Mouse (Mus musculus) limb, embryonic 11.5 days (tissue): Measurements from ENCODE around the gene Sigmar1. TPM values are rescaled to one million over a fixed set of nuclear protein-coding genes. Genes with fewer than 3 reads are reported as not detected.
A peak's percentile ranks its signal among the peaks of the same experiment; 100 is the strongest.
"Not testable (repeated sequence)": the region's sequence is repeated elsewhere in the genome, so short reads cannot be mapped to it uniquely, and the experiment has no call there.

Experiments
- ATAC-seq: fragments of 200-750 bp; cut with Nextera tagmentation; 2 replicates; pipeline ENCODE4 v1.8.0; 2017; ENCODE audit warnings: low read depth; ENCODE audit not compliant: insufficient number of reproducible peaks, low FRiP score, low TSS enrichment
- DNase-seq: peaks from one replicate; pipeline ENCODE4 v3.0.0-alpha.2; 2015; ENCODE audit warnings: low spot score
- H3K27ac ChIP-seq: fragments of 300-500 bp; sonication (generic); replicated peaks from 2 replicates; pipeline ENCODE4 v1.5.1; 2014; ENCODE audit warnings: low read depth, mild to moderate bottlenecking, low read length
- H3K27me3 ChIP-seq: fragments of 300-500 bp; sonication (generic); 2 replicates; pipeline ENCODE4 v1.6.1; 2014; ENCODE audit warnings: mild to moderate bottlenecking, low read length, mixed read lengths; ENCODE audit not compliant: control insufficient read depth, insufficient read depth
- H3K36me3 ChIP-seq: fragments of 300-500 bp; sonication (generic); 2 replicates; pipeline ENCODE4 v1.6.1; 2014; ENCODE audit warnings: mild to moderate bottlenecking, low read length, moderate library complexity, mixed read lengths; ENCODE audit not compliant: control insufficient read depth, insufficient read depth
- H3K4me1 ChIP-seq: fragments of 300-500 bp; sonication (generic); 2 replicates; pipeline ENCODE4 v1.6.1; 2014; ENCODE audit warnings: low read length, mixed read lengths; ENCODE audit not compliant: control insufficient read depth, insufficient read depth
- H3K4me2 ChIP-seq: fragments of 300-500 bp; sonication (generic); 2 replicates; pipeline ENCODE4 v1.6.1; 2014; ENCODE audit warnings: low read depth, mild to moderate bottlenecking, moderate library complexity; ENCODE audit not compliant: severe bottlenecking
- H3K4me3 ChIP-seq: fragments of 300-500 bp; sonication (generic); 2 replicates; pipeline ENCODE4 v1.5.1; 2014; ENCODE audit warnings: low read depth, low read length
- H3K9ac ChIP-seq: fragments of 300-500 bp; sonication (generic); 2 replicates; pipeline ENCODE4 v1.6.1; 2014; ENCODE audit warnings: mild to moderate bottlenecking, low read length
- H3K9me3 ChIP-seq: fragments of 300-500 bp; sonication (generic); 2 replicates; pipeline ENCODE4 v1.6.1; 2016; ENCODE audit warnings: low read length; ENCODE audit not compliant: control insufficient read depth
- WGBS: fragments of 180-500 bp; shearing (Covaris S2); extraction: QIAGEN DNeasy Blood & Tissue Kit; methylation state at CpG from one replicate; pipeline ENCODE4 v1.1.7; 2014; 5-methylcytosine and 5-hydroxymethylcytosine counted together
- polyA plus RNA-seq: library from polyadenylated mRNA; unstranded; fragments of >200 nt; fragmentation: Nextera tagmentation; extraction: Ambion mirVana; gene quantifications from 2 replicates; pipeline ENCODE4 v1.2.1, GENCODE M21; 2014

Sigmar1 gene
- polyA plus RNA-seq, result 73.5 and 83.4 TPM in 2 replicates

GRCm38 (mm10) chr4:41755338-41756305, at the start of gene Sigmar1:
Gene Sigmar1 (minus strand): TSS chr4:41756157.
- Histone ChIP-seq H3K4me3 (peak within 1 kb of the TSS; percentile 65), H3K27me3 (no peaks in the 10 kb centered on the region), H3K4me1 (peaks cover 14% of the 10 kb centered on the region), H3K36me3 (peaks cover 2% of the 10 kb centered on the region; the same call in 1 of the 2 replicates), H3K4me2 (peak within 1 kb of the TSS; percentile 93), H3K9ac (peak within 1 kb of the TSS; percentile 58), H3K9me3 (no peaks in the 10 kb centered on the region), H3K27ac (peak within 1 kb of the TSS; percentile 52)
- peak; percentile 83 for ATAC-seq
- peak; percentile 90 for DNase-seq
- WGBS, result under 1% methylated on average over 57 of the region's 57 CpGs

- not testable (repeated sequence) for ATAC-seq, H3K9me3 ChIP-seq, H3K36me3 ChIP-seq, H3K27me3 ChIP-seq, H3K9ac ChIP-seq, H3K27ac ChIP-seq, H3K4me3 ChIP-seq, DNase-seq, H3K4me2 ChIP-seq, H3K4me1 ChIP-seq
- 42% methylated on average over 3 of the region's 3 CpGs for WGBS
Observed at GRCm38 (mm10) chr4:41783197-41783596, 27.2 kb upstream of the Sigmar1 start.

GRCm38 (mm10) chr4:41782711-41783110, 26.8 kb upstream of the Sigmar1 start:
- H3K27ac ChIP-seq, H3K27me3 ChIP-seq, H3K4me3 ChIP-seq, H3K9ac ChIP-seq, ATAC-seq, H3K36me3 ChIP-seq, DNase-seq, H3K4me1 ChIP-seq, H3K4me2 ChIP-seq, H3K9me3 ChIP-seq: not testable (repeated sequence)
- 23% methylated on average over 4 of the region's 4 CpGs for WGBS

- WGBS, result 18% methylated on average over 15 of the region's 21 CpGs
- H3K9ac ChIP-seq, result not testable (repeated sequence)
Observed at GRCm38 (mm10) chr4:41781748-41782485, 26.0 kb upstream of the Sigmar1 start.

GRCm38 (mm10) chr4:41781271-41781670, 25.3 kb upstream of the Sigmar1 start:
- not testable (repeated sequence) for H3K9me3 ChIP-seq, DNase-seq, H3K27ac ChIP-seq, ATAC-seq, H3K4me3 ChIP-seq, H3K27me3 ChIP-seq, H3K9ac ChIP-seq, H3K36me3 ChIP-seq, H3K4me1 ChIP-seq, H3K4me2 ChIP-seq
- 31% methylated on average over 7 of the region's 9 CpGs for WGBS

More at GRCm38 (mm10) chr4:41781748-41782485, 26.0 kb upstream of the Sigmar1 start:
- DNase-seq, result peak; percentile 20
- not testable (repeated sequence) for H3K27ac ChIP-seq, H3K27me3 ChIP-seq, H3K4me1 ChIP-seq, H3K4me3 ChIP-seq, H3K9me3 ChIP-seq, ATAC-seq, H3K4me2 ChIP-seq, H3K36me3 ChIP-seq

GRCm38 (mm10) chr4:41775840-41776239, 19.9 kb upstream of the Sigmar1 start:
- not testable (repeated sequence) for H3K9me3 ChIP-seq, DNase-seq, H3K27me3 ChIP-seq, H3K27ac ChIP-seq, H3K4me1 ChIP-seq, ATAC-seq, H3K4me3 ChIP-seq, H3K9ac ChIP-seq, H3K4me2 ChIP-seq, H3K36me3 ChIP-seq
- WGBS, result 85% methylated on average over 1 of the region's 1 CpGs

GRCm38 (mm10) chr4:41774506-41774905, 18.5 kb upstream of the Sigmar1 start:
- H3K36me3 ChIP-seq, ATAC-seq, H3K9ac ChIP-seq, H3K4me1 ChIP-seq, H3K9me3 ChIP-seq, H3K27ac ChIP-seq, H3K4me2 ChIP-seq, DNase-seq, H3K27me3 ChIP-seq: not testable (repeated sequence)
- 0 out of 2 replicates have a peak overlapping the region, but pooled peaks have one; percentile 5 for H3K4me3 ChIP-seq
- 61% methylated on average over 3 of the region's 3 CpGs for WGBS

GRCm38 (mm10) chr4:41774002-41774401, 18.0 kb upstream of the Sigmar1 start, which contains the start of gene Ccl27a:
Gene Ccl27a (minus strand): TSS chr4:41774247.
- not testable (repeated sequence) for H3K4me1 ChIP-seq, H3K27me3 ChIP-seq, H3K36me3 ChIP-seq, ATAC-seq, H3K27ac ChIP-seq, H3K9me3 ChIP-seq, H3K9ac ChIP-seq
- DNase-seq, result peak; percentile 88
- H3K4me2 ChIP-seq, result peak within 1 kb of the TSS; percentile 36; the same call in 1 of the 2 replicates
- 1% methylated on average over 12 of the region's 14 CpGs for WGBS
- peak within 1 kb of the TSS; percentile 23; the same call in 1 of the 2 replicates for H3K4me3 ChIP-seq
